Mouse (Mus musculus): Measurements from ENCODE around the gene Lpin2.

The Lpin2 gene

GRCm38 (mm10) chr17:71203998-71204808, 21.8 kb downstream of the Lpin2 start:
- DNase-seq (ENCODE audit: low spot score in 2 of 2) = no peak

- no peak for DNase-seq (ENCODE audit: low spot score in 2 of 2)
These were observed 22.4 kb downstream of the Lpin2 start for GRCm38 (mm10) chr17:71204809-71205091.

- DNase-seq (ENCODE audit: low spot score in 2 of 2) = no peak
These were observed 24.0 kb downstream of the Lpin2 start for GRCm38 (mm10) chr17:71206136-71206893.

- no peak for DNase-seq (ENCODE audit: low spot score in 2 of 2)
These were observed 24.9 kb downstream of the Lpin2 start for GRCm38 (mm10) chr17:71207268-71207667.

- DNase-seq (ENCODE audit: low spot score in 2 of 2) = no peak
These were observed 26.0 kb downstream of the Lpin2 start for GRCm38 (mm10) chr17:71208376-71208775.

- DNase-seq (ENCODE audit: low spot score in 2 of 2) = no peak
These were observed 26.6 kb downstream of the Lpin2 start for GRCm38 (mm10) chr17:71208921-71209320.

GRCm38 (mm10) chr17:71209936-71210335, 27.6 kb downstream of the Lpin2 start:
- DNase-seq (ENCODE audit: low spot score in 2 of 2) = no peak

GRCm38 (mm10) chr17:71211962-71212646, 29.7 kb downstream of the Lpin2 start:
- DNase-seq (ENCODE audit: low spot score in 2 of 2) = no peak

- DNase-seq (ENCODE audit: low spot score in 2 of 2) = no peak
These were observed 31.3 kb downstream of the Lpin2 start for GRCm38 (mm10) chr17:71213666-71214065.

GRCm38 (mm10) chr17:71214514-71215240, 32.3 kb downstream of the Lpin2 start:
- DNase-seq (ENCODE audit: low spot score in 2 of 2) = no peak

- no peak for DNase-seq (ENCODE audit: low spot score in 2 of 2)
These were observed 33.0 kb downstream of the Lpin2 start for GRCm38 (mm10) chr17:71215241-71215839.

- no peak for DNase-seq (ENCODE audit: low spot score in 2 of 2)
These were observed 33.9 kb downstream of the Lpin2 start for GRCm38 (mm10) chr17:71216263-71216662.

GRCm38 (mm10) chr17:71217111-71217685, 34.8 kb downstream of the Lpin2 start:
- DNase-seq (ENCODE audit: low spot score in 2 of 2) = no peak

- no peak for DNase-seq (ENCODE audit: low spot score in 2 of 2)
These were observed 39.0 kb downstream of the Lpin2 start for GRCm38 (mm10) chr17:71221383-71221782.

GRCm38 (mm10) chr17:71223676-71224075, 41.3 kb downstream of the Lpin2 start:
- DNase-seq (ENCODE audit: low spot score in 2 of 2) = peak in 1 of 2 experiments; percentile 18

GRCm38 (mm10) chr17:71224521-71224920, 42.2 kb downstream of the Lpin2 start:
- no peak for DNase-seq (ENCODE audit: low spot score in 2 of 2)

GRCm38 (mm10) chr17:71225091-71225490, 42.7 kb downstream of the Lpin2 start:
- no peak for DNase-seq (ENCODE audit: low spot score in 2 of 2)

- no peak for DNase-seq (ENCODE audit: low spot score in 2 of 2)
These were observed 45.0 kb downstream of the Lpin2 start for GRCm38 (mm10) chr17:71227128-71227895.

GRCm38 (mm10) chr17:71228651-71229050, 46.3 kb downstream of the Lpin2 start:
- no peak for DNase-seq (ENCODE audit: low spot score in 2 of 2)

- no peak for DNase-seq (ENCODE audit: low spot score in 2 of 2)
These were observed 47.8 kb downstream of the Lpin2 start for GRCm38 (mm10) chr17:71230108-71230709.

Data from right cerebral cortex, postnatal 36 days (tissue).